Mouse (Mus musculus) MEL (cell line): Measurements from ENCODE around the gene Ppp6r2.

Experiments used
- BHLHE40 ChIP-seq: IDR thresholded peaks from 2 replicates; pipeline ENCODE4 v1.6.1; 2012; ENCODE audit warnings: low read depth, mild to moderate bottlenecking, inconsistent platforms, low read length, improper control_type of control experiment, borderline replicate concordance
- CHD2 ChIP-seq: IDR thresholded peaks from 2 replicates; pipeline ENCODE4 v1.6.1; 2011; ENCODE audit warnings: low read length, improper control_type of control experiment
- CTCF ChIP-seq, 3 experiments: IDR thresholded peaks in 2 of 3; conservative IDR thresholded peaks in 1 of 3; 2 replicates each; pipeline ENCODE4 v1.5.1; 2011 to 2012; ENCODE audit warnings: low read length in 3 of 3, low read depth in 2 of 3, mild to moderate bottlenecking in 2 of 3, improper control_type of control experiment in 1 of 3, inconsistent platforms in 1 of 3, mixed read lengths in 1 of 3, moderate library complexity in 1 of 3; ENCODE audit not compliant: control insufficient read depth in 1 of 3, insufficient read depth in 1 of 3, poor library complexity in 1 of 3, severe bottlenecking in 1 of 3
- EP300 ChIP-seq, 2 experiments: IDR thresholded peaks; 2 replicates each; pipeline ENCODE4 v1.6.1; 2011; ENCODE audit warnings: improper control_type of control experiment in 2 of 2, low read length in 2 of 2, low read depth in 1 of 2, mild to moderate bottlenecking in 1 of 2
- JUND ChIP-seq: IDR thresholded peaks from 2 replicates; pipeline ENCODE4 v1.6.1; 2011; ENCODE audit warnings: low read depth, mild to moderate bottlenecking, improper control_type of control experiment, low read length
- POLR2A ChIP-seq, 2 experiments: IDR thresholded peaks; 2 replicates each; pipeline ENCODE4 v1.6.1; 2011 to 2012; ENCODE audit warnings: low read length in 2 of 2, mild to moderate bottlenecking in 2 of 2, control low read depth in 1 of 2, improper control_type of control experiment in 1 of 2, low read depth in 1 of 2, moderate library complexity in 1 of 2; ENCODE audit not compliant: control insufficient read depth in 1 of 2, insufficient read depth in 1 of 2, poor library complexity in 1 of 2
- TBP ChIP-seq: IDR thresholded peaks from 2 replicates; pipeline ENCODE4 v1.8.0; 2011; ENCODE audit warnings: low read depth, low read length, improper control_type of control experiment

DNA sequence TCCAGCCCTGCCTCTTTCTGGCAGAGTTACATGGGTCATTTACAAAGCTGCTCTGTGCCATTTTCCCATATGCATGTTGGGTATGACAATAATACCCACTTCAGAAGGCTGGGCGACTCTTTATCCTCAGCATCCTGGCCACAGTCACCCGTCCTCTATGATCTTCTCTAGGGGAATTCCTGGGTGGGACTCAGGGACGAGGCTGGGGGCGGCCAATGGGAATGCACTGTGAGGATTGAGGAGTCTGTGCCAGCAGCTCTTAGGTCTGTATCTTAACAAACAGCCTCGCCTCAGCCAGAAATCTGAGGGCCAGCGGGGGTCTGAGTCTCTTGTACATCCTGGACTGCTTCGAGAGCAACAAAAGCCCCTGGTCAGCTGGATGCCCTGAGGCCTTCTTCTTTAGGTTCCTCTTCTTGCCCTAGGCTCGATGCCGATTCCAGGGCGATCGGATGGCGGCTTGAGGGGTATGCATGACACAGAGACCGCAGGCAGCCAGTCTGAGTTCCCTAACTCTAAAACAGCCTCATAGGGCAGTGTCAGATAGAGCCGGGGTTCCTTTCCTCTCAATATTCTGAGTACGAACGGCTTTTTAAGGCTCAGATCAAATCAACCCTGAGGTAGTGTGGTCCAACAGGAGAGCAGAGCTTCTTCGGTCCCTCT lies 38.9 kb upstream of the Ppp6r2 start:
- TF ChIP-seq BHLHE40 (no peak), CTCF (IDR thresholded peaks at IDR 0.05 in 2 of 3, conservative IDR thresholded peaks at IDR 0.05 in 1 of 3; ENCODE audit: control insufficient read depth in 1 of 3, insufficient read depth in 1 of 3, low read depth in 2 of 3, low read length in 3 of 3, poor library complexity in 1 of 3, severe bottlenecking in 1 of 3) (no peak), JUND (no peak), POLR2A (IDR thresholded peaks at IDR 0.05; ENCODE audit: control insufficient read depth in 1 of 2, insufficient read depth in 1 of 2, low read depth in 1 of 2, low read length in 2 of 2, poor library complexity in 1 of 2) (no peak), TBP (no peak), EP300 (IDR thresholded peaks at IDR 0.05; ENCODE audit: low read depth in 1 of 2, low read length in 2 of 2) (no peak), CHD2 (no peak)
